Mouse (Mus musculus) embryo, embryonic 11.5 days (tissue): Measurements from ENCODE around the gene Slc35e4.

Source experiments
- DNase-seq: peaks from one replicate; pipeline ENCODE4 v3.0.0-alpha.2; 2012; ENCODE audit warnings: low read depth, low spot score

Gene Slc35e4

GRCm38 (mm10) chr11:3864343-3864742, 50.1 kb downstream of the Slc35e4 start:
- no peak for DNase-seq

GRCm38 (mm10) chr11:3863454-3864112, 50.9 kb downstream of the Slc35e4 start, which contains the start of gene Osbp2:
Gene Osbp2, minus strand, starts transcription at chr11:3863903.
- DNase-seq: peak; percentile 61

GRCm38 (mm10) chr11:3862661-3863453, 51.6 kb downstream of the Slc35e4 start:
- no peak for DNase-seq

- no peak for DNase-seq
These were observed 54.1 kb downstream of the Slc35e4 start for GRCm38 (mm10) chr11:3860361-3860760.

GRCm38 (mm10) chr11:3859778-3860177, 54.7 kb downstream of the Slc35e4 start:
- no peak for DNase-seq

GRCm38 (mm10) chr11:3857902-3858301, 56.6 kb downstream of the Slc35e4 start:
- no peak for DNase-seq
